Mouse (Mus musculus): Measurements from ENCODE around the gene Mrgpra4.

Mrgpra4 gene

GRCm38 (mm10) chr7:47981995-47982394 lies at the start of gene Mrgpra4:
Mrgpra4 (minus strand) TSS chr7:47982095.
- DNase-seq = no peak

- no peak for DNase-seq
Measured at GRCm38 (mm10) chr7:48027497-48027896, 45.6 kb upstream of the Mrgpra4 start, which contains the start of gene Mrgprx1. Mrgprx1 (minus strand) TSS chr7:48027597.

GRCm38 (mm10) chr7:48017874-48018273 lies 36.0 kb upstream of the Mrgpra4 start:
- DNase-seq = no peak

- no peak for DNase-seq
Measured at GRCm38 (mm10) chr7:47995689-47996088, 13.8 kb upstream of the Mrgpra4 start.

GRCm38 (mm10) chr7:47986752-47987151 lies 4.9 kb upstream of the Mrgpra4 start:
- no peak for DNase-seq
